Mouse (Mus musculus): ENCODE results near the gene Ints1.

- no peak for TF ChIP-seq CTCF (IDR thresholded peaks at IDR 0.05; ENCODE audit: control insufficient read depth, insufficient read depth, insufficient read length)
- no peak for TF ChIP-seq FOSL1 (IDR thresholded peaks at IDR 0.05; ENCODE audit: insufficient read depth, low read length, poor library complexity, severe bottlenecking)
- no peak for TF ChIP-seq USF1 (IDR thresholded peaks at IDR 0.05; ENCODE audit: low read depth)
- TF ChIP-seq MAX (IDR thresholded peaks at IDR 0.05) = no peak
- no peak for TF ChIP-seq MYOG (IDR thresholded peaks at IDR 0.05; ENCODE audit: control insufficient read depth, extremely low read depth, insufficient read length)
Observed at GRCm38 (mm10) chr5:139756135-139756534, 19.3 kb downstream of the Ints1 start.

Measured in C2C12 (cell line).